Mouse (Mus musculus) right cerebral cortex, adult 18-20 months (tissue): ENCODE measurements around the gene Tram2.

Experiments used
- DNase-seq: peaks from one replicate; pipeline ENCODE4 v3.0.0; 2022; ENCODE audit warnings: mixed read lengths

Tram2 gene

DNA sequence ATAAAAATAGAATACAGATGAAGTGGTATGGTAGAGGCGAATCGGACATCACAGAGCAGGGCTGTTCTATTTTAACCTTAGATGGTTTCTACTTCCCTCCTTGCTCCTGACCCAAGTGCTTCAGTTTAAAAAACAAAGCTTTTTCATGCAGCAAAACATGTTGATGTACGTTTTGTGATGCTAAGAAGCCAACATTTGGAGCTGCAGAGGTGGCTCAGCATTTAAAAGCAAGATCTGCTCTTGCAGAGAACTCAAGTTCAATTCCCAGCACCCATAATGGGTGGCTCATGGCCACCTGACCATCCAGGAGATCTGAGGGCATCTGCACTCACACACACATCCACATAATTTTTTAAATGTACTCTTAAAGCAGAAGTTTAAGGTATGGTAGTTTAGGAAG is 124.2 kb downstream of the Tram2 start:
- DNase-seq, result no peak

DNA sequence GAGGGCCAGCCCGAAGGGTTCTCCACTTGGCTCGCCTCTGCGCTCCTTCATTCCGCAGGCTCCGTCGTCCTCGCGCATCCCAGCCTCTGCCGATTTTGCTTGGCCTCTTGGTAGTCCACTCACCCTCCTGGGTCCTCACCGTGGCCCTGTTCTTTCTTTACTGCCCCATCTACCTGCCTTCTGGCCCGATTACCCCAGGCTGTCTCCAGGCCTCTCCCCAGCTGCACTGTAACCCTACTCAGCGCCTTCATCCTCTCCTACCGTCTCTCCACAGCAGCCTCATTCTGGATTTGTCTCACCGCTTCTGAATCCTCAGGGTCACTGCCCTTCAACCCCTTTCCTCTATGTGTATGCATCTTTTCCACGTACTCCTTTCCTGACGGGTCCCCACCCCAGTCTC is 127.2 kb downstream of the Tram2 start:
- no peak for DNase-seq

DNA sequence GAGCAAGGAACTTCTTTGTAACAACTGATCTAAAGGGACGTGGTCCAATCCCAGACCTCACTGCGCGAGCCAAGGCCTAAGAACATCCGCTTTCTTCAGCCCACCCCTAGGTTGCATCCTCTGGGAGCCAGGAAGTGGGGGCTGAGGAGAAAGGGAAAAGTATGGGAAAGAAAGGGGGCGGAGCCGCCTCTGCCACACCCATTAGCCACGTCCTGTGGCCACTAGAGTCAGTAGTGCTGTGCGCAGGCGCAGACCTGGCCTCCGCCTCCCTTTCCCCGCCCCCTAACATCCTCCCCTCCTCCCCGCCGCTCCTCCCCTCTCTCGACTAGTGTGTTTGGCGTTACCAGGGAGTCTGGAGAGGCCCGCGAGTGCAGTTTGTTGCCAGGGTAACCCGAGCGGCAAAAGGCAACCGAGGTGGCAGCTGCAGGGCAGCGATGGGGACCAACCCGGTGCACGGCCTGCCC is 127.7 kb downstream of the Tram2 start, which contains the start of gene Efhc1:
Efhc1 (plus strand) TSS at position 327 of the 464 bp plus-strand sequence.
- DNase-seq, result peak; percentile 94
